Mouse (Mus musculus) Patski (cell line): Measurements from ENCODE around the gene Cenpl. TPM values are rescaled to one million over a fixed set of nuclear protein-coding genes. Genes with fewer than 3 reads are reported as not detected.

Experiments used
- ATAC-seq: fragments of 100-300 bp; one replicate; pipeline ENCODE4 v1.8.0; 2021
- CTCF ChIA-PET: fragments of 350-600 bp; sonication (Branson Sonifier 250); formaldehyde crosslinking; loops from one replicate; lab custom pipeline; 2022; ENCODE audit warnings: inconsistent platforms; lab: Charles Lee
- POLR2A ChIA-PET: fragments of 350-600 bp; sonication (Branson Sonifier 250); formaldehyde crosslinking; loops from one replicate; lab custom pipeline; 2022; ENCODE audit warnings: antibody characterized with exemption, inconsistent platforms; lab: Charles Lee
- DNase-seq: peaks from one replicate; pipeline ENCODE4 v3.0.0-alpha.2; 2011; ENCODE audit warnings: low read depth, low spot score
- H3K27me3 ChIP-seq: fragments of 371-371 bp; one replicate; pipeline ENCODE4 v1.5.1; 2021
- CTCF ChIP-seq: fragments of 100-300 bp; IDR thresholded peaks from one replicate; pipeline ENCODE4 v1.5.1; 2021
- in situ Hi-C: fragments of 300-500 bp; cut with MboI; formaldehyde crosslinking; loops from 3 replicates; pipeline ENCODE4 v1.11.1; 2018; ENCODE audit warnings: low pct_unique_long_range_greater_than_20kb, mixed read lengths
- polyA plus RNA-seq: library from polyadenylated mRNA; unstranded; gene quantifications from one replicate; pipeline ENCODE4 v1.2.3, GENCODE M21; 2021

The Cenpl gene
- polyA plus RNA-seq, 1 experiment from 2014 or later: 10.2 TPM

DNA sequence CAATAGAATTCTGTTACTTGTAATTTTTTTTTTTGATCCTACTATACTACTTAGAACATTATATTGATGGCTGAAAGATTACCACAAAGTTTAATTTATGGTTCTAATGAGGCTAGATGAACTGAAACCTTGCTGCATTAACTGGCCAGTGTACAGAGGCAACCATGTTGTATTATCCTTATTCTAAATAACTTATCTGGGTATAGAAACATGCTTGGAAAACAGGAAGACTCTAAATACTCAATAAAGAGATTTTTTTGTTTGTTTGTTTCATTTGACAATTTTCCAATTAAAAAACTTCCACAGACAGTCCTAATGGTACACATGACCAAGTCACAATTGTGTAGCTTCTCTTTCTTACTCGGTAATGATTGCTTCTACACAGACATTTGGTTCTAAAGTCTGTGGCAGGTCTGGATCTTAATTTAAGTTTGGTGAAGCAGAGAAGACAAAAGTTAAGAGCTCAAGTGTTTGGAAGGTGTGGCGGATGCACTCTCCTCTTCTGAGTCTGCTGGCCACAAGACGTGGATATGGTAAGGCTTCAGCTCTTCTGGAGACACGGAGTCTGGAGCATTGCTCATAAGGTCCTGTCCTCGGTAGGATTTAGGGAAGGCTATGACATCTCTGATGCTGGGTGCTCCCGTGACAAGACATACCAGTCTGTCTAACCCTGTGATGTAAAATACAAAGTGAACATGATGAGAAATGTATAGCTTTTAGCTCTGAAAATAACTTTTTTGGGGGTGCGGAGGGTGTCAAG is 29.1 kb upstream of the Cenpl start:
- ChIA-PET CTCF (interaction anchor here (1.5 to 1.6 kb wide), 2 partner anchors 17 to 32 kb away, joined by 3 to 7 read pairs; no protein-coding TSS in a partner anchor), POLR2A (interaction anchor here (0.6 to 0.7 kb wide), 2 partner anchors 17 to 27 kb away, joined by 3 to 4 read pairs; no protein-coding TSS in a partner anchor)
- no peak for TF ChIP-seq CTCF
- in situ Hi-C loops: no loop called here
- DNase-seq (no peak), ATAC-seq (no peak)
- H3K27me3 ChIP-seq: no peaks in the 10 kb centered on the region

DNA sequence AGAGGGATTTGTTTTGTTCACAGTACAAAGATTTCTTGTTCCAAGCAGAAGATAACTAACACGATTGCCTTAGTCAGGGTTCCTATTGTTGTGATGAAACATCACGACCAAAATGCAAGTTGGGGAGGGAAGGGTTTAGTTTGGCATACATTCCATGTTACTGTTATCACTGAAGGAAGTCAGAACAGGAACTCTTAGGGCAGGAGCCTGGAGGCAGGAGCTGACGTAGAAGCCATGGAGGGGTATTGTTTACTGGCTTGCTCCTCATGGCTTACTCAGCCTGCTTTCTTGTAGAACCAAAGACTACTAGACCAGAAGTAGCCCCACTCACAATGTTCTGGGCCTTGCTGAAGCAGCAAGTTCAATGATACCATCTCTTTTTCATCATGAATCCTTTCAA is 23.5 kb upstream of the Cenpl start:
- no peaks in the 10 kb centered on the region for H3K27me3 ChIP-seq
- ChIA-PET CTCF (no interaction called here), POLR2A (no interaction called here)
- no peak for ATAC-seq
- in situ Hi-C loops: no loop called here
- DNase-seq: no peak
- TF ChIP-seq CTCF: no peak

DNA sequence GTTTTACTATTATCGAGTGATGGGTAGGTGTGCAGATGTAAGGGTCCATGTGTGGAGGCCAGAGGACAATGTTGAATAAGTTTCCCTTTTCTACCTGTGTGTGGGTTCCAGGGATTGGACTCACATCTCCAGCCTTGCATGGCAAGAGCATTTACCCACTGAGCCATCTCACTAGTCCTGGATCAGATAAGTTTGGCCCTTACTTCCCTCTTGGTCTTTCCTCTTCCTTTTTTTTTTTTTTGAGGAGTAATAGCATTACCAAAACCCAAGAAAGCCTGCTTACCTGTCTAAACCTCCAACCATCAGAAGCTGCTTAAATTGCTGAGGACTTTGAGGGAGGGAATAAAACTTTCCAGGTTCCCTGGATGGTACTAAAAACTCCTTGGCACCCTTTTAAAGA is 13.3 kb upstream of the Cenpl start:
- no peak for TF ChIP-seq CTCF
- POLR2A ChIA-PET: interaction anchor here (0.6 kb wide), 1 partner anchor 20 kb away, joined by 3 read pairs; no protein-coding TSS in a partner anchor
- DNase-seq (no peak), ATAC-seq (no peak)
- CTCF ChIA-PET: no interaction called here
- H3K27me3 ChIP-seq: no peaks in the 10 kb centered on the region
- in situ Hi-C loops: no loop called here

DNA sequence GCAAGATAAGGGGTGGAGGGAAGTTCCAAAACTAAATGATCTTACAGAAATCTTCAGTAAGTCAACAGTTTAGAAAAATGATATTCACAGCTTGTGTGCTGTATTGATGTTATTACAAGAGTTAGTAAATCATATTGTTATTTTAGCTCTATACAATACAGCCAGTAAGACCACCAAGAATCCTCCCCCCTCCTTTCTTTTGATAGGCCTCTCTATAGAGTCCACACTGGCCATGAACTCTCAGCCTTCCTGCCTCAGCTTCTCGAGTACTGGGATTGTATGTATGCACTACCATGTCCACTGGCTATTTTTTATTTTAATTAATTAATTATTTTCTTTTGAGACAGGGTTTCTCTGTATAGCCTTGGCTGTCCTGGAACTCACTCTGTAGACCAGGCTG is 7.2 kb upstream of the Cenpl start:
- ATAC-seq: no peak
- ChIA-PET CTCF (interaction anchor here (1.5 kb wide), 1 partner anchor 13 kb away, joined by 5 read pairs; no protein-coding TSS in a partner anchor), POLR2A (no interaction called here)

DNA sequence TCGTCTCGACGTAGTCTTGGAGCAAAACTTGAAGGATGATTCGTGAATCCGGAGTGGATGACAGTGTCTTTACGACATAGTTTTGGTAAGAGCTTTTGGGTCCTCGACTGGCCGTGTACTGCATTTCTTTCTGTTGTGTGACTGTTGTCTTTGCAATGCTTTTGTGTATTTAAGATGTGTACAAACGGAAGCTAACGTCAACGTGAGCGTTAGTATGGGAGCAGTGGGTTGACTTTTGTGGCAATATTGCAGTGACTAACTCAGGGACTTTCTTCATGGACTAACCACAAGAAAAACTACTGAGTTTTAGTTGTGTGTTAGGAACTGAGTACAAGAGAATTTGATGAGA is 733 bp downstream of the Cenpl start:
- no peaks in the 10 kb centered on the region for H3K27me3 ChIP-seq
- in situ Hi-C loops: no loop called here
- ATAC-seq (no peak), DNase-seq (no peak)
- ChIA-PET CTCF (interaction anchor here (1.2 kb wide), 1 partner anchor 13 kb away, joined by 3 read pairs; no protein-coding TSS in a partner anchor), POLR2A (interaction anchor here (0.7 to 1.4 kb wide), 2 partner anchors 35 to 387 kb away, joined by 3 to 7 read pairs; no protein-coding TSS in a partner anchor)
- no peak for TF ChIP-seq CTCF

More for the DNA sequence above, 7.2 kb upstream of the Cenpl start:
- H3K27me3 ChIP-seq: no peaks in the 10 kb centered on the region
- in situ Hi-C loops: no loop called here
- no peak for DNase-seq
- TF ChIP-seq CTCF: no peak

DNA sequence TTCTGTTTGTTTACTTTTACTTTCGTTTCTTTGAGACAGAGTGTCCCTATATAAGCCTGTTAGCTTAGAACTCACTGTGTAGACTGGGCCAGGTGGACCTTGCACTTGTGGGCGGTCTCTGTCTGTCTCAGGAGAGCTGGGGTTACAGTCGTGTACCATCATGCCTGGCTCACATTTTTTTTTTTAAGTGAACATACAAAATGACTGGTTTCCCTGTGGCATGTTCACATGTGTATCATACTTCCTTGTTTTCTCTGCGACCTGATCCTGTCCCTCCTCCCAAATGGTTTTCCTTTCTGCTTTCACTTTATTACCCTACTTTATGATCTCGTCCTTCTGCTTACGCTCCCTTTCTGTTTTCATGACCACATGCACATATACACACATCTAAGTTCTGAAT is 5.7 kb downstream of the Cenpl start:
- ATAC-seq: no peak
- TF ChIP-seq CTCF: no peak
- in situ Hi-C loops: no loop called here
- POLR2A ChIA-PET: no interaction called here
- H3K27me3 ChIP-seq: no peaks in the 10 kb centered on the region
- CTCF ChIA-PET: interaction anchor here (1.2 to 2.0 kb wide), 3 partner anchors 9 to 14 kb away, joined by 3 to 9 read pairs (median 5); no protein-coding TSS in a partner anchor
- no peak for DNase-seq

DNA sequence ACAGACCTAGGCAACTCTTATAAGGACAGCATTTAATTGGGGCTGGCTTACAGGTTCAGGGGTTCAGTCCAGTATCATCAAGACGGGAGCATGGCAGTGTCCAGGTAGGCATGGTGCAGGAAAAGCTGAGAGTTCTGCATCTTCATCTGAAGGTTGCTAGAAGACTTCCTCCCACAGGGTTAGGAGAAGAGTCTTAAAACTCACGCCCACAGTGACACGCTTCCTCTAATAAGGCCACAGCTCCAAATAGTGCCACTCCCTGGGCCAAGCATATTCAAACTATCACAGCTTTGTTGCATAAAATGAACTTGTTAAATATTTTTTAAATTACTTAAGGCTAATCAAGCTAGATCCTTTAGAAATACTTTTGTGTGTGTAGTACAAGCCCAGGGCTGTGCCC is 6.7 kb downstream of the Cenpl start:
- POLR2A ChIA-PET: no interaction called here
- CTCF ChIA-PET: interaction anchor here (2.0 kb wide), 1 partner anchor 13 kb away, joined by 9 read pairs; no protein-coding TSS in a partner anchor
- no peaks in the 10 kb centered on the region for H3K27me3 ChIP-seq
- no peak for ATAC-seq
- TF ChIP-seq CTCF: no peak
- DNase-seq: no peak
- in situ Hi-C loops: no loop called here

DNA sequence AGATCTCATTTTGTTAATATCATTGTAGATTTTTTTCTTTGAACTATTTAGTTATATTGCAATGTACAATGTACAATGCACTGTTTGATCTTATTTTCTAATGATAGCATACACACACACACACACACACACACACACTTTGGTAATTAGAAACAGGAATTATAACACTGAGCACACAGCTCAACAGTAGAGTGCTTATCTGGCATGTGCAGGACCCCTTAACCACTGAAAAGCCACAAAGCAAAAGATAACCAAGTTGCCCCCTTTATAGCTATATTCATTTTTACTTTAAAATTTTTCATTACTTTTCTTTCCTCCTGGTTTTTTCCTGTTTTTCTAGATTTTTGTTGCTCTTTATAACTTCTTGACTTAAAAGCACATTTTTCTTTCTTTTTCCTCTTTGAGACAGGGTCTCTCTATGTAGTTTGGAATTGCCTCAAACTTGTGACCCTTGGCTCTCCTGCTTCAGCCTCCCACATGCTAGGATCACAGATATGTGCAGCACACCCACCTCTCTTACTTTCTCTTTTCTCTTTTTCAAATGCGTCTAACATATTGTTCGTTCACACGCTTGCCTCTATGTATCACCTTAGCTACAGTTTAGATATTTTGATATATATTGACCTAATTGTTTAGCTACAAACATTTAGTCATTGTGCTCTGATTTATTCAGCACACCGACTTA is 29.4 kb downstream of the Cenpl start:
- in situ Hi-C loops: no loop called here
- TF ChIP-seq CTCF: no peak
- ChIA-PET CTCF (no interaction called here), POLR2A (no interaction called here)
- ATAC-seq (no peak), DNase-seq (no peak)
- no peaks in the 10 kb centered on the region for H3K27me3 ChIP-seq

DNA sequence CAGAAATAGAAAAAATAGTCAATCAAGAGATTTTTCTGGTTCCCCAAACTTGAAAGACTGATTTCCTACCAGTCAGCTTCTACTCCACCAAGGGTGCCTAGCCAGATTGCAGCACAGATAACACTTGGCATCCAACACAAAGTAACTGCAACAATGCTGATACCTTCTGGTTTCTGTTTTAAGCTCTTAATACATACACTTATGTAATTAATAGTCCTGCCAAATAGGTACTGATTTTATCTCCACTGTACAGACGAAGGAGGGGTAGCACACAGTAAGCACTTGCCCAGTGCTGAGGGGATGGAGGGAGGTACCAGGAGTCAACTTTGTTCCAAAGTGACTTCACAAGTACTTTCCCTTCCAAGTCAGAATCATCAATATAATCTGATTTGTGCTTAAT is 33.3 kb downstream of the Cenpl start:
- no peaks in the 10 kb centered on the region for H3K27me3 ChIP-seq
- in situ Hi-C loops: no loop called here
- TF ChIP-seq CTCF: no peak
- ATAC-seq: no peak
- CTCF ChIA-PET: no interaction called here
- DNase-seq: no peak
- POLR2A ChIA-PET: no interaction called here

DNA sequence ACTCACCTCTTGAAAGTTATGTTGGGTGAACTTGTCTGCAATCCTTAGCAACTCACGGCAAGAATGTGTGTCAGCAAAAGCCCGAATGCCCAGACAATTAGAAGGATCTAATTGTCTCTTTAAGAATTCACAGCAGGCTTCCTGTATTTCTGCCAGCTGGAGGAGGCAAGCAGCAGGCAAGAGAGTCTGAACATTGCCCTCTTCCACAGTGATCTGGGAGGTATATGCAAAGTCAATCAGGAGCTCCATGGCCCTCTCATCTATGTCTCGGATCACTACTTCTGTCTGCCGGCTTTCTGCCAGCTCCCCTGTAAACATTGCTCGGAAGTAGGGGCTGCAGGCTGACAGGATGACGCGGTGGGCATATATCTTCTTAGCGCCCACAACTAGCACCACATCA is 38.7 kb downstream of the Cenpl start:
- ATAC-seq (no peak), DNase-seq (no peak)
- POLR2A ChIA-PET: no interaction called here
- CTCF ChIA-PET: interaction anchor here (1.1 kb wide), 1 partner anchor 20 kb away, joined by 3 read pairs; no protein-coding TSS in a partner anchor
- TF ChIP-seq CTCF: no peak
- H3K27me3 ChIP-seq: no peaks in the 10 kb centered on the region
- in situ Hi-C loops: no loop called here

DNA sequence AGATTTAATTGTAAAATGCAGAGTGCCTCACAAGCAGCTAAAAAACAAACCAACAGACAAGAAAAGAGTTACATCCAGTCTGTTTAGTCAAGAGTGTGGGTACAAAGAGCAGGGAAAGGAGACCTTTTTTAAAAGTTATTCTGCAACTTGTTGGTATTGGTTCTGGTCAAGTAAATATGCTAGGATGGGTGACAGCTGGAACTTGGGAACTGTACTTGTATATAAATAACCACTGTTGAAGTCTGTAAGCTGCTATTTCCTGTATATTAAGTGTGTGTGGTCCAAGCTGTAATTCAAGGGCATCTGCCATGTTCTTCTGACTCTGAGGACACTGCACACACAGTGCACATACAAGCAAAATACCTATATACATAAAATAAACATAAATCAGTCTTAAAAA is 44.1 kb downstream of the Cenpl start:
- DNase-seq (no peak), ATAC-seq (no peak)
- POLR2A ChIA-PET: interaction anchor here (0.9 kb wide), 1 partner anchor 17 kb away, joined by 3 read pairs; the partner anchor contains the start of gene Klhl20
- no peaks in the 10 kb centered on the region for H3K27me3 ChIP-seq
- in situ Hi-C loops: no loop called here
- TF ChIP-seq CTCF: no peak
- CTCF ChIA-PET: no interaction called here
